Mouse (Mus musculus) testis, adult 2 months (tissue): ENCODE measurements around the gene Casz1.

Experiments
- CTCF ChIP-seq: fragments of 200-500 bp; IDR thresholded peaks from 2 replicates; pipeline ENCODE4 v1.5.1; 2012; ENCODE audit warnings: low read depth, mild to moderate bottlenecking, inconsistent platforms, low read length, moderate library complexity; ENCODE audit not compliant: control insufficient read depth, insufficient read depth, insufficient replicate concordance
- POLR2A ChIP-seq: fragments of 200-500 bp; IDR thresholded peaks from 2 replicates; pipeline ENCODE4 v1.6.1; 2012; ENCODE audit warnings: low read depth, mild to moderate bottlenecking, inconsistent platforms, low read length, moderate library complexity; ENCODE audit not compliant: control insufficient read depth

DNA sequence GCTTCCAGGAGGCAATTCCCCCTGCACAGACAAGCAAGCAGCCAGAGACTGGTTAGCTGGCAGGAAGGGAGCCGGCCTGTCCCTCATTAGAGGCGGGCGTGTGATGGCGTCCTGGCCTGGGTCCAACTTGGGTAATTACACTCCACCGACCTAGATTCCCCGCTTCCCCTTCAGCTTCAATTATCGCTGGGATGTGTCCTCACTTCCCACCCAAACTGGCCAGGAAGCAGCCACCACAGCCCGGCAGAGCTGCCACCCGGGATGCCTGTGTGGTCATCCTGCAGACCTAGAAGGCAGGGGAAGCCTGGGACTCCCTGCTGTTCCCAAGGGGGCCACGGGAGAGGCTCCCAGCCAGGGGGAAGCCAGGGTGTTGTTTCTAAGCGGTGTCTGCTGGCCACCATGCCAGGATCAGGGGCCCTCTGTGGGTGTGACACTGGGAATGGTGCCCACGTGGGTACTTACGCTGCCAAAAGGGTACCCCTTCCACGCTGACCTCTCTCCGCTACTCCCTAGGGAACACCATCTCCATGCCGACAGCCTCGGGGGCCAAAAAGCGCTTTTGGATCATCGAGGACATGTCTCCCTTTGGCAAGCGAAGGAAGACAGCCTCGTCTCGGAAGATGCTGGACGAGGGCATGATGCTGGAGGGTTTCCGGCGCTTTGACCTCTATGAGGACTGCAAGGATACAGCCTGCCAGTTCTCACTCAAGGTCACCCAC is 146.9 kb downstream of the Casz1 start:
- TF ChIP-seq CTCF (no peak), POLR2A (no peak)
